Comparison of ENCODE assay signal across 10 mouse cellular contexts in genomic region chr2:105689771-105690639, GRCm38 (mm10). TPM values are rescaled to one million over a fixed set of nuclear protein-coding genes. Genes with fewer than 3 reads are reported as not detected.
DNase-seq lines count a peak whose midpoint lies in the region; ATAC-seq lines count a peak whose summit lies in the region.
"Had no signal": no experiment of that assay in that cellular context is flagged by ENCODE, and none has a peak within 500 bp of the region (broad histone marks: within the 10 kb centered on the region; RNA-seq: fewer than 3 reads in every experiment).

No protein-coding gene starts in this region.

- no peak for DNase-seq in heart, postnatal 4 days
- peak; percentile 86 for DNase-seq in embryo, embryonic 10 days (ENCODE audit: low spot score)
- DNase-seq in hindbrain, embryonic 10.5 days (ENCODE audit: low spot score), result peak; percentile 81
- DNase-seq in neural tube, embryonic 10.5 days (ENCODE audit: extremely low spot score, low spot score), result peak; percentile 75
- no peak for DNase-seq in ovary, adult 18-20 months (ENCODE audit: low spot score)
- no peak for DNase-seq in layer of hippocampus, postnatal 25 days (ENCODE audit: extremely low spot score in 1 of 2, low spot score in 1 of 2)
- DNase-seq: adrenal gland, postnatal 25 days had no signal

- H3K27me3 ChIP-seq in heart, embryonic 13.5 days (replicated peaks), result peaks cover 92% of the 10 kb centered on the region
- H3K27me3 ChIP-seq in hindbrain, embryonic 10.5 days (ENCODE audit: insufficient read depth, poor library complexity, severe bottlenecking), result peaks cover 91% of the 10 kb centered on the region

- H3K9me3 ChIP-seq in heart, embryonic 13.5 days, result no peaks in the 10 kb centered on the region
- H3K9me3 ChIP-seq in hindbrain, embryonic 10.5 days, result no peaks in the 10 kb centered on the region

- H3K4me2 ChIP-seq in heart, embryonic 13.5 days, result peak overlapping the region; percentile 61

- peaks cover 30% of the 10 kb centered on the region for H3K4me1 ChIP-seq in heart, embryonic 13.5 days
- H3K4me1 ChIP-seq in hindbrain, embryonic 10.5 days (replicated peaks), result peaks cover 86% of the 10 kb centered on the region

- 5% methylated on average over 28 of the region's 28 CpGs for WGBS in heart, embryonic 13.5 days
- under 1% methylated on average over 28 of the region's 28 CpGs for WGBS in hindbrain, embryonic 10.5 days

- no peaks in the 10 kb centered on the region for H3K36me3 ChIP-seq in heart, embryonic 13.5 days
- H3K36me3 ChIP-seq in hindbrain, embryonic 10.5 days, result peaks cover 33% of the 10 kb centered on the region

- H3K4me3 ChIP-seq in heart, embryonic 13.5 days, result peak overlapping the region; percentile 33; the same call in 1 of the 2 replicates
- H3K4me3 ChIP-seq in hindbrain, embryonic 10.5 days, result peak overlapping the region; percentile 41

- no peak for ATAC-seq in heart, embryonic 13.5 days (ENCODE audit: extremely low read depth, insufficient number of reproducible peaks, low FRiP score, low TSS enrichment)
- ATAC-seq in inflammation-experienced regulatory T-cells, adult 6 months, result no peak

- no peak overlapping the region for H3K9ac ChIP-seq in heart, embryonic 13.5 days

- H3K27ac ChIP-seq in heart, embryonic 13.5 days (replicated peaks), result no peak overlapping the region
- peak overlapping the region; percentile 84 for H3K27ac ChIP-seq in hindbrain, embryonic 10.5 days

RNA-seq across cellular contexts. Expression of gene Pax6, which starts 21.3 kb away (rescaled TPM):
- 0.09 and 0.19 TPM in 2 replicates for polyA plus RNA-seq in heart, embryonic 13.5 days (2015; fragmentation: Nextera tagmentation; extraction: Ambion mirVana)
- under 1 TPM in 1 of 2 experiments, not detected in 1; 0.61 TPM for total RNA-seq in heart, postnatal 4 days (2021)
- 24.7 and 27.0 TPM in 2 replicates for polyA plus RNA-seq in hindbrain, embryonic 10.5 days (2016; fragmentation: Nextera tagmentation; extraction: Ambion mirVana)
- 1 to 10 TPM; 9.4 to 9.7 TPM for total RNA-seq in layer of hippocampus, postnatal 25 days (2021)
- under 1 TPM in 2 of 3 experiments, not detected in 1; 0.20 to 0.67 TPM for polyA plus RNA-seq in inflammation-experienced regulatory T-cells, adult 6 months (2017; shearing (Covaris generic))
- total RNA-seq: adrenal gland, postnatal 25 days had no signal
- polyA plus RNA-seq: gonadal fat pad, adult 2 months had no signal

Comparison
In these comparisons a context has a peak if more than half of its experiments do, and no peak if none do; other contexts are left out.
1. DNase-seq: peak in embryo, embryonic 10 days (single experiment), hindbrain, embryonic 10.5 days (single experiment) and neural tube, embryonic 10.5 days (single experiment); none in heart, postnatal 4 days (single experiment), ovary, adult 18-20 months (single experiment) and layer of hippocampus, postnatal 25 days (0 of 2).
2. RNA of gene Pax6, which starts 21.3 kb away (polyA plus RNA-seq): 24.7 to 27.0 TPM in hindbrain, embryonic 10.5 days; 0.20 to 0.67 TPM in inflammation-experienced regulatory T-cells, adult 6 months and 0.09 to 0.19 TPM in heart, embryonic 13.5 days; every median in the first group is over 10 times any median in the second.